Mouse (Mus musculus): ENCODE results near the gene Zfp207.

DNA sequence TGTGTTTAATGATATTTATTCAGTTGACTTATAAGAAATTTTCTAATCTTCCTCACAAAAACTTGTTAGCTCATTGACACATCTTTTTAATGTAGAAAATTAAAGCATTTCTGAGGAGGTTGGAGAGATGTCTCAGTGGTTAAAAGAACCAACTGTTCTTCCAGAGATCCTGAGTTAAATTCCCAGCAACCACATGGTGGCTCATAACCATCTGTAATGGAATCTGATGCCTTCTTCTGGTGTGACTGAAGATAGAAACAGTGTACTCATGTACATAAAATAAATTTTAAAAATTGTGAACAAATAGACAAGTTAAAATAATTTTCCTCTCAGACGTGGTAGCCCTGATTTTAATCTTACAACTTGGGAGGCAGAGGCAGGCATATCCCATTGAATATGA lies 6.8 kb downstream of the Zfp207 start:
- TF ChIP-seq CTCF (IDR thresholded peaks at IDR 0.05; ENCODE audit: extremely low read depth, insufficient read depth, insufficient read length, insufficient replicate concordance), result no peak
- TF ChIP-seq POLR2A (IDR thresholded peaks at IDR 0.05; ENCODE audit: low read depth, low read length), result no peak

All from spleen, adult 2 months (tissue).